Mouse (Mus musculus): ENCODE data around the gene Adgrb3. TPM values are rescaled to one million over a fixed set of nuclear protein-coding genes. Genes with fewer than 3 reads are reported as not detected.

Gene Adgrb3
- polyA plus RNA-seq, 1 experiment = 47.2 TPM

DNA sequence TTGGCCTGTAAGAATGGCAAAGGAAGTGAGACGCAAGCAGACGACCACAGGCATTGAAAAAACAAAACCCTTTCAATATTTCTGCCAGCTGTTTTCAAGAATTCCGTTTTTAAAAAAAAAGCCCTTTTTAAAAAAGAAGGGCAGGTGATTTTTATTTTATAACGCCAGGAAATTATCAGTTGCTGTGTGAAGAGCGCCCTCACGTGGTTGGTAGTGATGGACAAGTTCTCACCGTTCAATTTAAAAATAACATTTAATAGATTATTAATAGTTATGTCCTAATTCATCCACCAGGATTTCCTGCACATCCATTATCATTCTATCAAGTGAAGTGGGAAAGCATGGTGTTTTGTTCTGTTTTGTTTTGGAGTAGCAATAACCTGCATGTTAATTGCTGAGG lies 2.7 kb downstream of the Adgrb3 start:
- TF ChIP-seq POLR2A (IDR thresholded peaks at IDR 0.05; ENCODE audit: borderline replicate concordance, extremely low read depth, insufficient read depth, insufficient read length, poor library complexity, severe bottlenecking) (no peak), CTCF (IDR thresholded peaks at IDR 0.05; ENCODE audit: borderline replicate concordance, extremely low read depth, insufficient read depth, insufficient read length) (peak; percentile 62; the same call in 1 of the 2 replicates)
- DNase-seq (ENCODE audit: low read depth) = peak; percentile 84

DNA sequence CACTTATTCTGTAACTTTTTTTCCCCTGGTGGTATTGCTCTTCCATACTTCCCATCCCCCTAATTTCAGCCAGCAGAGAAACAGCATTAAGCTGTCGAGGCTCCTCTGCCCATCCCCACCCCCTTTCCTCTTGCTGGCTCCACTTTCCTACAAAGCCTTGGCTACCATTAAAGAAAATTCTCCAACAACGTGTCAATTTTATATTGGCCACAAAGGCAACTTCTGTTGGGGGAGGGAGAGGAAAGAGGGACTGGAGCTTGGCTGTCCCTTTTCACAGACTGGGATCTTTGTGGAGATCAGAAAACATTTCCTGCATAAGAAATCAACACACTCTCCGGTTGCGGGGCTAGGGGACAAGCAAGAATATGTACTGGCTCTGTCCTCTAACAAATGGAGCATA lies 4.9 kb downstream of the Adgrb3 start:
- TF ChIP-seq CTCF (IDR thresholded peaks at IDR 0.05; ENCODE audit: borderline replicate concordance, extremely low read depth, insufficient read depth, insufficient read length) (no peak), POLR2A (IDR thresholded peaks at IDR 0.05; ENCODE audit: borderline replicate concordance, extremely low read depth, insufficient read depth, insufficient read length, poor library complexity, severe bottlenecking) (no peak)

GRCm38 (mm10) chr1:25823961-25824360 lies 5.5 kb downstream of the Adgrb3 start:
- no peak for TF ChIP-seq CTCF (IDR thresholded peaks at IDR 0.05; ENCODE audit: borderline replicate concordance, extremely low read depth, insufficient read depth, insufficient read length)
- TF ChIP-seq POLR2A (IDR thresholded peaks at IDR 0.05; ENCODE audit: borderline replicate concordance, extremely low read depth, insufficient read depth, insufficient read length, poor library complexity, severe bottlenecking) = no peak
- DNase-seq (ENCODE audit: low read depth) = peak; percentile 47

More for the DNA sequence above, 4.9 kb downstream of the Adgrb3 start:
- peak; percentile 78 for DNase-seq (ENCODE audit: low read depth)

GRCm38 (mm10) chr1:25815491-25815890 lies 14.0 kb downstream of the Adgrb3 start:
- no peak for DNase-seq (ENCODE audit: low read depth)
- TF ChIP-seq POLR2A (IDR thresholded peaks at IDR 0.05; ENCODE audit: borderline replicate concordance, extremely low read depth, insufficient read depth, insufficient read length, poor library complexity, severe bottlenecking) (no peak), CTCF (IDR thresholded peaks at IDR 0.05; ENCODE audit: borderline replicate concordance, extremely low read depth, insufficient read depth, insufficient read length) (no peak)

- TF ChIP-seq POLR2A (IDR thresholded peaks at IDR 0.05; ENCODE audit: borderline replicate concordance, extremely low read depth, insufficient read depth, insufficient read length, poor library complexity, severe bottlenecking) (no peak), CTCF (IDR thresholded peaks at IDR 0.05; ENCODE audit: borderline replicate concordance, extremely low read depth, insufficient read depth, insufficient read length) (no peak)
Observed at GRCm38 (mm10) chr1:25778784-25779183, 50.7 kb downstream of the Adgrb3 start.

DNA sequence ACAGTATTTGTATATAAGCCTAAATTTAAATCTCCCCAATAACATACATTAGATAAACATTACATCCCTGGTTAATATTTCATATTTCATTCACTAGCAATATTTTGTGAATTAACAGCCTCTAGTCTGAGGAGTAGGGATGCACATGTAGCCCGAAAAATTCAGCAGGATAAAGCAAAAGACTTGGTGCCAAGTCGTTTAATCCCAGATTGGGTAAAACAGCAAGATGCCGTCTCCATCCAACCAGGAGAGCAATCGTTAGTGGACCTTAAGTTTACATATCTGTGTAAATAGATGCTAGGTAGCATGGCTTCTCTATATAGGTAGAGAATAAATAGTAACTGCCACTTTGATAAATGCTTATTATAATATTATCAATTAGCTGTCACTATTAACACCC lies 52.0 kb downstream of the Adgrb3 start:
- TF ChIP-seq POLR2A (IDR thresholded peaks at IDR 0.05; ENCODE audit: borderline replicate concordance, extremely low read depth, insufficient read depth, insufficient read length, poor library complexity, severe bottlenecking) (no peak), CTCF (IDR thresholded peaks at IDR 0.05; ENCODE audit: borderline replicate concordance, extremely low read depth, insufficient read depth, insufficient read length) (no peak)
- DNase-seq (ENCODE audit: low read depth) = no peak

More at GRCm38 (mm10) chr1:25778784-25779183, 50.7 kb downstream of the Adgrb3 start:
- no peak for DNase-seq (ENCODE audit: low read depth)

GRCm38 (mm10) chr1:25775440-25776130 lies 53.9 kb downstream of the Adgrb3 start:
- TF ChIP-seq POLR2A (IDR thresholded peaks at IDR 0.05; ENCODE audit: borderline replicate concordance, extremely low read depth, insufficient read depth, insufficient read length, poor library complexity, severe bottlenecking) = no peak
- no peak for TF ChIP-seq CTCF (IDR thresholded peaks at IDR 0.05; ENCODE audit: borderline replicate concordance, extremely low read depth, insufficient read depth, insufficient read length)
- DNase-seq (ENCODE audit: low read depth) = peak; percentile 68

GRCm38 (mm10) chr1:25768958-25769357 lies 60.5 kb downstream of the Adgrb3 start:
- TF ChIP-seq CTCF (IDR thresholded peaks at IDR 0.05; ENCODE audit: borderline replicate concordance, extremely low read depth, insufficient read depth, insufficient read length) (no peak), POLR2A (IDR thresholded peaks at IDR 0.05; ENCODE audit: borderline replicate concordance, extremely low read depth, insufficient read depth, insufficient read length, poor library complexity, severe bottlenecking) (no peak)
- DNase-seq (ENCODE audit: low read depth) = peak; percentile 61

DNA sequence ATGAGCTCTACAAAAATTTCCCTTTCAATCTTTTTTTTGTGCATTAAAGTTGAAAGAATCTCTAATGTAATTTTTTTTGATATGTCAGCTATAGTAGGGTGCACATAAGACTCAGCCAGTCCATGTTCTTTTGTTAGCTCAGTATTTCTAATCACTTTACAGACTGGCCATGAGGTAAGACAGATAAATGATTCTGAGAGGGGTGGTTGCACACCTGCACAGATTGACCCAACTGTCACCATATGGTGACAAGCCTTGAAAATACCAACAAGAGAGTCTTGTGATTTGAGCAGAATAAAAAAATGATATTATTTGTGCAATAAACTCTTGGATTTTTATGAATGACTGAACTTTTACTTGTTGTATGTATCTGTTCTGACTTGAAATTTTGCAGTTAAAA lies 74.2 kb downstream of the Adgrb3 start:
- DNase-seq (ENCODE audit: low read depth) = no peak
- TF ChIP-seq POLR2A (IDR thresholded peaks at IDR 0.05; ENCODE audit: borderline replicate concordance, extremely low read depth, insufficient read depth, insufficient read length, poor library complexity, severe bottlenecking) (no peak), CTCF (IDR thresholded peaks at IDR 0.05; ENCODE audit: borderline replicate concordance, extremely low read depth, insufficient read depth, insufficient read length) (no peak)

GRCm38 (mm10) chr1:25754528-25754927 lies 75.0 kb downstream of the Adgrb3 start:
- TF ChIP-seq POLR2A (IDR thresholded peaks at IDR 0.05; ENCODE audit: borderline replicate concordance, extremely low read depth, insufficient read depth, insufficient read length, poor library complexity, severe bottlenecking) (no peak), CTCF (IDR thresholded peaks at IDR 0.05; ENCODE audit: borderline replicate concordance, extremely low read depth, insufficient read depth, insufficient read length) (no peak)
- peak; percentile 37 for DNase-seq (ENCODE audit: low read depth)

DNA sequence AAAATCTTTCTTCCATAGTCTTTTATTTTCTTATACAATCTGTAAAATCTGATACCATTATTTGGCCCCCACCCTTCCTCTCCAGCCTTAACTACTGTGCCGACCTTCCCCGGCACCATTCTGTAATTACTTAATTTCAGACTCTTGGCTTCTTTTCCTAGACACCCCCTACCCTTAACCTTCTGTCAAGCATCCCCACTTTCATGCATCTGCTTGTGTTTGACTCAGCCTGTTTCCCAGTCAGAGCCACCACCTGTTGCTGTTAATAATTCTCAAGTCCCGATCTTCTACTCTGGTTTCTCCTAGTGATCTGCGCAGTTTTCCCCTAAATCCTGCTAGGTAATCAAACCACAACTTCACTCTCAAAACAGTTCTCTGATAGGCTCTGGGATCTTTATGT lies 83.9 kb downstream of the Adgrb3 start:
- DNase-seq (ENCODE audit: low read depth) = peak; percentile 37
- TF ChIP-seq CTCF (IDR thresholded peaks at IDR 0.05; ENCODE audit: borderline replicate concordance, extremely low read depth, insufficient read depth, insufficient read length) (no peak), POLR2A (IDR thresholded peaks at IDR 0.05; ENCODE audit: borderline replicate concordance, extremely low read depth, insufficient read depth, insufficient read length, poor library complexity, severe bottlenecking) (no peak)

DNA sequence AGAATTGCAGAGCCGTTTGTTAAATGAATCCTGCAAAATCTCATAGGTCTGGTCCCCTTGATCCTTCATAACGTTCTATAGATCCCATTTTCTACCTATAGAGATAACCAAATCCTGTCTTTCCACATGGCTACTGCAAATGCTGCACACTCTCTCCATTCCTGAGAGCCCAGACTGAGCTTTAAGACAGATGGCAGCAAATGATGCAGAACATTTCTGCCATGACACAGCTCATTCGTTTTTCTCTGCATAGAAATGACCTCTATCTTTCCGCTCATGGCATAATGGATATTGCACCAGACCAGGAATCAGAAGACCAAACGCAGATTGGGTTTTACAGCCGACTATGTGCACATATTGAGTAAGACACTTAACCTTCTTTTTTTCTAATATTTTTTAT lies 84.8 kb downstream of the Adgrb3 start:
- DNase-seq (ENCODE audit: low read depth) = no peak
- TF ChIP-seq POLR2A (IDR thresholded peaks at IDR 0.05; ENCODE audit: borderline replicate concordance, extremely low read depth, insufficient read depth, insufficient read length, poor library complexity, severe bottlenecking) (no peak), CTCF (IDR thresholded peaks at IDR 0.05; ENCODE audit: borderline replicate concordance, extremely low read depth, insufficient read depth, insufficient read length) (no peak)

Data from brain, embryonic 14.5 days (tissue).